Mouse (Mus musculus): Measurements from ENCODE around the gene Ctcf.

- no peak for TF ChIP-seq CTCF (IDR thresholded peaks at IDR 0.05; ENCODE audit: extremely low read depth, insufficient read depth, insufficient read length, insufficient replicate concordance)
- TF ChIP-seq POLR2A (IDR thresholded peaks at IDR 0.05; ENCODE audit: low read depth, low read length), result no peak
Observed at GRCm38 (mm10) chr8:105621841-105622240, 14.5 kb upstream of the Ctcf start.
